9 mouse cellular contexts compared by ENCODE assay signal in the genomic region with DNA sequence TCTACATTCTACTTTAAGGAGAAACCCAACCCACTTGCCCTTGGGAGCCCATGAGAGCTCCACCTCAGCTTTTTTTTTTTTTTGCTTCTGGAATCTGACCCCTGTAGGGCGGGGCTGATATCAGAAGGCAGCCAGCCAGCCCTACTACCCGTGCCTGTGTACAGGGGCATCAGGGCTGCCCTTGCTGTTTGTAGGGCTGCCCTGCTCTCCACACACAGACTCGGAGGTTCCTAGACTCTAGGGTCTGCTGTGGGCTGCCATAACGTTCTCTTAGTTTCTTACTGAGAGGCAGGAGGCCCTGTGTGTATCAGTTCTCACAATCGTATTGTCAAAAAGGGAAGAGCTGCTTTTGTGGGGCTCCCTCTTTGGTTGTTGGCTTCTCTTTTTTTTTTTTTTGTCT. TPM values are rescaled to one million over a fixed set of nuclear protein-coding genes. Genes with fewer than 3 reads are reported as not detected.
DNase-seq lines count a peak whose midpoint lies in the region; ATAC-seq and TF ChIP-seq lines count a peak whose summit lies in the region.
"Had no signal": no experiment of that assay in that cellular context is flagged by ENCODE, and none has a peak within 500 bp of the region (broad histone marks: within the 10 kb centered on the region; RNA-seq: fewer than 3 reads in every experiment).

No protein-coding gene starts in this region.

- no peak for ATAC-seq in heart, embryonic 15.5 days (replicated peaks; ENCODE audit: insufficient number of reproducible peaks, insufficient read depth, low FRiP score, low read depth)
- ATAC-seq in midbrain, postnatal 0 days (ENCODE audit: low FRiP score), result no peak

- TF ChIP-seq POLR2A in liver, adult 2 months (IDR thresholded peaks at IDR 0.05; ENCODE audit: extremely low read depth, insufficient read depth, low read length), result no peak

- H3K27me3 ChIP-seq in heart, embryonic 15.5 days, result no peaks in the 10 kb centered on the region
- H3K27me3 ChIP-seq in liver, adult 2 months (ENCODE audit: control insufficient read depth, insufficient read depth, low read length), result no peaks in the 10 kb centered on the region
- H3K27me3 ChIP-seq in midbrain, postnatal 0 days (ENCODE audit: insufficient read depth, low read length), result no peaks in the 10 kb centered on the region
- H3K27me3 ChIP-seq: limb, embryonic 15.5 days had no signal

- H3K27ac ChIP-seq in ES-E14 (ENCODE audit: insufficient read depth, low read depth, low read length, poor library complexity, severe bottlenecking), result peak overlapping the region; percentile 70; the same call in 1 of the 2 replicates
- H3K27ac ChIP-seq in heart, embryonic 15.5 days, result peak overlapping the region; percentile 74
- H3K27ac ChIP-seq in liver, adult 2 months (replicated peaks; ENCODE audit: insufficient read depth, low read depth, low read length), result peak overlapping the region; percentile 71
- H3K27ac ChIP-seq in midbrain, postnatal 0 days (ENCODE audit: low read depth, low read length), result no peak overlapping the region

- peak; percentile 96 for DNase-seq in heart, adult 11 months
- DNase-seq in heart, postnatal 25 days (ENCODE audit: low spot score), result no peak
- no peak for DNase-seq in ES-E14 (ENCODE audit: low read depth, low spot score)
- peak; percentile 84 for DNase-seq in liver, adult 2 months (ENCODE audit: extremely low read depth, low read depth, low spot score)
- DNase-seq in midbrain, postnatal 0 days (ENCODE audit: low spot score), result no peak
- no peak for DNase-seq in c-Kit-positive CD71-positive TER-119-positive erythroid progenitor cells, embryonic 14.5 days (ENCODE audit: low spot score)
- no peak for DNase-seq in spleen, postnatal 4 days (ENCODE audit: low spot score in 2 of 2)

- peaks cover 55% of the 10 kb centered on the region for H3K36me3 ChIP-seq in ES-E14 (ENCODE audit: control insufficient read depth, insufficient read depth, low read length, poor library complexity, severe bottlenecking)
- H3K36me3 ChIP-seq in heart, embryonic 15.5 days, result peaks cover 22% of the 10 kb centered on the region
- peaks cover 2% of the 10 kb centered on the region; the same call in 1 of the 2 replicates for H3K36me3 ChIP-seq in liver, adult 2 months (ENCODE audit: control insufficient read depth, insufficient read depth, low read length)
- peaks cover 53% of the 10 kb centered on the region for H3K36me3 ChIP-seq in midbrain, postnatal 0 days (ENCODE audit: insufficient read depth, low read length)

- in situ Hi-C loops in ES-E14 (cut with MboI; ENCODE audit: low sequenced_read_pairs in 2 of 2, unreplicated experiment in 2 of 2), result no loop called here

- intact Hi-C loops in heart, postnatal 25 days (cut with DNase I), result no loop called here

- H3K9me3 ChIP-seq in ES-E14 (ENCODE audit: control insufficient read depth, insufficient read depth, low read depth, low read length), result no peaks in the 10 kb centered on the region
- no peaks in the 10 kb centered on the region for H3K9me3 ChIP-seq in heart, embryonic 15.5 days (replicated peaks)
- H3K9me3 ChIP-seq in midbrain, postnatal 0 days (ENCODE audit: low read length), result no peaks in the 10 kb centered on the region
- H3K9me3 ChIP-seq: limb, embryonic 15.5 days had no signal

- no peak overlapping the region for H3K4me3 ChIP-seq in ES-E14 (ENCODE audit: insufficient read depth in 1 of 2, low read depth in 1 of 2, low read length in 2 of 2, poor library complexity in 1 of 2, severe bottlenecking in 1 of 2)
- no peak overlapping the region for H3K4me3 ChIP-seq in heart, embryonic 15.5 days
- H3K4me3 ChIP-seq in liver, adult 2 months (ENCODE audit: insufficient read depth, low read depth, low read length), result no peak overlapping the region
- H3K4me3 ChIP-seq in midbrain, postnatal 0 days (ENCODE audit: low read depth, low read length), result no peak overlapping the region
- H3K4me3 ChIP-seq: limb, embryonic 15.5 days had no signal

- TF ChIP-seq CTCF in liver, adult 2 months (IDR thresholded peaks at IDR 0.05; ENCODE audit: low read depth, low read length), result no peak
- TF ChIP-seq CTCF in midbrain, postnatal 0 days (IDR thresholded peaks at IDR 0.05), result no peak

- 29% methylated on average over 5 of the region's 5 CpGs for WGBS in heart, embryonic 15.5 days
- WGBS in liver, adult 2 months, result 7% methylated on average over 5 of the region's 5 CpGs
- WGBS in midbrain, postnatal 0 days, result 45% methylated on average over 5 of the region's 5 CpGs

- peaks cover 17 to 52% of the 10 kb centered on the region in 2 experiments for H3K4me1 ChIP-seq in ES-E14 (ENCODE audit: control insufficient read depth in 2 of 2, insufficient read depth in 2 of 2, low read length in 2 of 2, poor library complexity in 1 of 2)
- peaks cover 85% of the 10 kb centered on the region for H3K4me1 ChIP-seq in heart, embryonic 15.5 days (replicated peaks)
- peaks cover 66% of the 10 kb centered on the region for H3K4me1 ChIP-seq in liver, adult 2 months (ENCODE audit: control insufficient read depth, insufficient read depth, low read length)
- H3K4me1 ChIP-seq in midbrain, postnatal 0 days (ENCODE audit: insufficient read depth, low read length), result peaks cover 15% of the 10 kb centered on the region

- peak overlapping the region; percentile 26 for H3K4me2 ChIP-seq in heart, embryonic 15.5 days
- no peak overlapping the region for H3K4me2 ChIP-seq in midbrain, postnatal 0 days (ENCODE audit: low read depth, low read length, poor library complexity, severe bottlenecking)
- H3K4me2 ChIP-seq: limb, embryonic 15.5 days had no signal

- no peak overlapping the region for H3K9ac ChIP-seq in ES-E14 (ENCODE audit: insufficient read depth, low read depth, low read length, poor library complexity, severe bottlenecking)
- H3K9ac ChIP-seq in heart, embryonic 15.5 days, result no peak overlapping the region
- H3K9ac ChIP-seq in liver, adult 2 months (ENCODE audit: low read depth, low read length), result no peak overlapping the region
- H3K9ac ChIP-seq in midbrain, postnatal 0 days (replicated peaks; ENCODE audit: low read length, poor library complexity, severe bottlenecking), result no peak overlapping the region
- H3K9ac ChIP-seq: limb, embryonic 15.5 days had no signal

- peaks cover 23% of the 10 kb centered on the region; the same call in 1 of the 2 replicates for H3K79me2 ChIP-seq in liver, adult 2 months (ENCODE audit: control insufficient read depth, insufficient read depth, low read length)

TF ChIP-seq in ES-E14, 5 proteins besides CTCF, POLR2A, EP300 and RAD21:
- TF ChIP-seq HCFC1 (IDR thresholded peaks at IDR 0.05; ENCODE audit: borderline replicate concordance, insufficient read depth, low read length) (no peak), MAFK (IDR thresholded peaks at IDR 0.05; ENCODE audit: insufficient read depth, low read depth, low read length) (no peak), ZC3H11A (IDR thresholded peaks at IDR 0.05; ENCODE audit: borderline replicate concordance, low read depth, low read length) (no peak), CHD2 (IDR thresholded peaks at IDR 0.05; ENCODE audit: low read depth, low read length) (no peak), ZNF384 (IDR thresholded peaks at IDR 0.05; ENCODE audit: low read depth, low read length) (peak; percentile 95)

RNA-seq across cellular contexts. Expression of a gene that starts 18.6 kb away (rescaled TPM):
- total RNA-seq in heart, postnatal 25 days (2021), result 10 to 100 TPM; 41.3 to 46.2 TPM
- 108 and 147 TPM in 2 replicates for total RNA-seq in ES-E14 (2012; rRNA removed)
- 40.3 and 65.5 TPM in 2 replicates for polyA plus RNA-seq in heart, embryonic 15.5 days (2015; fragmentation: Nextera tagmentation; extraction: Ambion mirVana)
- total RNA-seq in liver, adult 2 months (2014; rRNA removed), result 23.3 and 33.3 TPM in 2 replicates
- polyA plus RNA-seq in liver, adult 2 months (2012; rRNA removed), result 80.5 and 85.4 TPM in 2 replicates
- total RNA-seq in midbrain, postnatal 0 days (2014; rRNA removed), result 206 and 216 TPM in 2 replicates
- 174 and 179 TPM in 2 replicates for polyA plus RNA-seq in midbrain, postnatal 0 days (2015; fragmentation: Nextera tagmentation; extraction: Ambion mirVana)

RNA-seq across cellular contexts. Expression of a gene that starts 23.2 kb away (rescaled TPM):
- under 1 TPM; 0.83 to 0.87 TPM for total RNA-seq in heart, postnatal 25 days (2021)
- 3.0 and 4.1 TPM in 2 replicates for total RNA-seq in ES-E14 (2012; rRNA removed)
- polyA plus RNA-seq in heart, embryonic 15.5 days (2015; fragmentation: Nextera tagmentation; extraction: Ambion mirVana), result 2.9 and 3.4 TPM in 2 replicates
- 0.09 and 0.27 TPM in 2 replicates for total RNA-seq in liver, adult 2 months (2014; rRNA removed)
- 0.14 and 0.29 TPM in 2 replicates for polyA plus RNA-seq in liver, adult 2 months (2012; rRNA removed)
- total RNA-seq in midbrain, postnatal 0 days (2014; rRNA removed), result 37.7 and 43.6 TPM in 2 replicates
- polyA plus RNA-seq in midbrain, postnatal 0 days (2015; fragmentation: Nextera tagmentation; extraction: Ambion mirVana), result 38.2 and 41.8 TPM in 2 replicates

RNA-seq across cellular contexts. Expression of a gene that starts 35.1 kb away (rescaled TPM):
- 100 to 1,000 TPM; 454 to 515 TPM for total RNA-seq in heart, postnatal 25 days (2021)
- 1,213 and 1,430 TPM in 2 replicates for total RNA-seq in ES-E14 (2012; rRNA removed)
- 286 and 399 TPM in 2 replicates for polyA plus RNA-seq in heart, embryonic 15.5 days (2015; fragmentation: Nextera tagmentation; extraction: Ambion mirVana)
- total RNA-seq in liver, adult 2 months (2014; rRNA removed), result 240 and 283 TPM in 2 replicates
- 68.5 and 71.4 TPM in 2 replicates for polyA plus RNA-seq in liver, adult 2 months (2012; rRNA removed)
- total RNA-seq in midbrain, postnatal 0 days (2014; rRNA removed), result 177 and 224 TPM in 2 replicates
- 308 and 329 TPM in 2 replicates for polyA plus RNA-seq in midbrain, postnatal 0 days (2015; fragmentation: Nextera tagmentation; extraction: Ambion mirVana)

RNA-seq across cellular contexts. Expression of a gene that starts 41.7 kb away (rescaled TPM):
- total RNA-seq in heart, postnatal 25 days (2021), result not detected
- 2.3 TPM in 2 replicates for total RNA-seq in ES-E14 (2012; rRNA removed)
- polyA plus RNA-seq in heart, embryonic 15.5 days (2015; fragmentation: Nextera tagmentation; extraction: Ambion mirVana), result 0.21 and 0.32 TPM in 2 replicates
- not detected in 2 replicates for total RNA-seq in liver, adult 2 months (2014; rRNA removed)
- polyA plus RNA-seq in liver, adult 2 months (2012; rRNA removed), result not detected in 2 replicates
- not detected in 2 replicates for total RNA-seq in midbrain, postnatal 0 days (2014; rRNA removed)
- 0.29 TPM in 1 of 2 replicates, not detected in the other for polyA plus RNA-seq in midbrain, postnatal 0 days (2015; fragmentation: Nextera tagmentation; extraction: Ambion mirVana)

RNA-seq across cellular contexts. Expression of a gene that starts 51.0 kb away (rescaled TPM):
- 1 to 10 TPM; 7.0 to 7.2 TPM for total RNA-seq in heart, postnatal 25 days (2021)
- 14.0 and 18.5 TPM in 2 replicates for total RNA-seq in ES-E14 (2012; rRNA removed)
- 9.5 and 10.5 TPM in 2 replicates for polyA plus RNA-seq in heart, embryonic 15.5 days (2015; fragmentation: Nextera tagmentation; extraction: Ambion mirVana)
- total RNA-seq in liver, adult 2 months (2014; rRNA removed), result 5.8 and 6.8 TPM in 2 replicates
- polyA plus RNA-seq in liver, adult 2 months (2012; rRNA removed), result 6.2 and 6.3 TPM in 2 replicates
- total RNA-seq in midbrain, postnatal 0 days (2014; rRNA removed), result 11.8 and 16.0 TPM in 2 replicates
- 12.0 TPM in 2 replicates for polyA plus RNA-seq in midbrain, postnatal 0 days (2015; fragmentation: Nextera tagmentation; extraction: Ambion mirVana)

Comparison
In these comparisons a context has a peak if more than half of its experiments do, and no peak if none do; other contexts are left out.
1. DNase-seq: peak in heart, adult 11 months (single experiment) and liver, adult 2 months (single experiment); none in heart, postnatal 25 days (single experiment), ES-E14 (single experiment), midbrain, postnatal 0 days (single experiment), c-Kit-positive CD71-positive TER-119-positive erythroid progenitor cells, embryonic 14.5 days (single experiment) and spleen, postnatal 4 days (0 of 2).